Comparison of ENCODE assay signal across 23 mouse cellular contexts in genomic region chr10:73147543-73147942, GRCm38 (mm10). TPM values are rescaled to one million over a fixed set of nuclear protein-coding genes. Genes with fewer than 3 reads are reported as not detected.
"Had no signal": no experiment of that assay in that cellular context is flagged by ENCODE, and none has a peak within 500 bp of the region (broad histone marks: within the 10 kb centered on the region; RNA-seq: fewer than 3 reads in every experiment).

No protein-coding gene starts in this region.

- DNase-seq: gastrocnemius, postnatal 14 days; gastrocnemius, postnatal 36 days; heart, postnatal 36 days; kidney, adult 11 months; kidney, adult 2 months; kidney, adult 9 months; kidney, postnatal 14 days; kidney, postnatal 36 days; layer of hippocampus, adult 9-11 months; layer of hippocampus, postnatal 36 days; left cerebral cortex, postnatal 4 days had no signal

- H3K4me2 ChIP-seq: heart, embryonic 11.5 days; heart, embryonic 13.5 days; heart, embryonic 15.5 days; hindbrain, embryonic 12.5 days; hindbrain, embryonic 14.5 days; kidney, embryonic 15.5 days; limb, embryonic 13.5 days; limb, embryonic 15.5 days had no signal

- H3K4me1 ChIP-seq: heart, embryonic 15.5 days; hindbrain, embryonic 12.5 days; kidney, embryonic 15.5 days; limb, embryonic 13.5 days; limb, embryonic 15.5 days had no signal

- ATAC-seq: hindbrain, embryonic 16.5 days; intestine, embryonic 16.5 days had no signal

- H3K4me3 ChIP-seq: heart, embryonic 13.5 days; heart, embryonic 15.5 days; hindbrain, embryonic 12.5 days; kidney, embryonic 15.5 days; limb, embryonic 13.5 days; limb, embryonic 15.5 days had no signal

- H3K9me3 ChIP-seq: heart, embryonic 13.5 days; heart, embryonic 15.5 days; hindbrain, embryonic 12.5 days; kidney, embryonic 15.5 days; limb, embryonic 13.5 days; limb, embryonic 15.5 days had no signal

- H3K27ac ChIP-seq: heart, embryonic 13.5 days; heart, embryonic 15.5 days; hindbrain, embryonic 12.5 days; hindbrain, embryonic 14.5 days; kidney, embryonic 15.5 days; kidney, postnatal 0 days; limb, embryonic 13.5 days; limb, embryonic 15.5 days had no signal

- H3K9ac ChIP-seq: heart, embryonic 13.5 days; heart, embryonic 15.5 days; hindbrain, embryonic 12.5 days; hindbrain, embryonic 14.5 days; kidney, embryonic 15.5 days; limb, embryonic 13.5 days; limb, embryonic 15.5 days had no signal

- H3K36me3 ChIP-seq: heart, embryonic 13.5 days; heart, embryonic 15.5 days; hindbrain, embryonic 12.5 days; kidney, embryonic 15.5 days; limb, embryonic 13.5 days; limb, embryonic 15.5 days had no signal

- H3K27me3 ChIP-seq: heart, embryonic 13.5 days; heart, embryonic 15.5 days; hindbrain, embryonic 12.5 days; kidney, embryonic 15.5 days; limb, embryonic 13.5 days; limb, embryonic 15.5 days had no signal

RNA-seq across cellular contexts. Expression of gene Pcdh15, which starts 48.4 kb away (rescaled TPM):
- total RNA-seq: hematopoietic stem cell, adult 5-6 weeks had no signal
